Mouse (Mus musculus): ENCODE data around the gene Dnah7c. TPM values are rescaled to one million over a fixed set of nuclear protein-coding genes. Genes with fewer than 3 reads are reported as not detected.

The Dnah7c gene
- polyA plus RNA-seq, 1 experiment: not detected

DNA sequence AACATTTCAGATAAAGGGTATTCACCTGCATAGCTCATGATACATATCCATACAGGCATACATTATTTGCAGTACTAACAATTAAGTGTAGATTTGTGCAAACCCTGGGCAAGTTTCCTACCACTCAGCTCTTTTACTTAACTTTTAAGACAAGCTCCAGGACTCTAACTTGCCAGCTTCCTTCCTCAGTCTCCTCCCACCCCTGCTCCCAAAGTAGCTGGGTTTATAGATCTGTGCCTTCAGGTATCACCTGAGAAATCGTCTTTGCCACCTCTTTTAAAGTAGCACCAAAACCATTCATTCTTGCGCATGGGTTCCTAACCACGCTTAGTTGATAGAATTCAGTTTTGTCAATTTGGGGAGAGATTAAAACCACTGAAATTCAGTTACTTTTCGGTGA, 426.2 kb downstream of the Dnah7c start:
- TF ChIP-seq CTCF (IDR thresholded peaks at IDR 0.05; ENCODE audit: control insufficient read depth, insufficient read depth, low read length) (no peak), POLR2A (IDR thresholded peaks at IDR 0.05; ENCODE audit: borderline replicate concordance, control insufficient read depth, low read depth, low read length) (no peak)
- Histone ChIP-seq H3K4me1 (ENCODE audit: control insufficient read depth, insufficient read depth, low read length) (no peaks in the 10 kb centered on the region; the same call in 1 of the 2 replicates), H3K27ac (ENCODE audit: control insufficient read depth, insufficient read depth, low read depth, low read length, poor library complexity) (no peak overlapping the region), H3K4me3 (replicated peaks; ENCODE audit: control insufficient read depth, low read depth, low read length) (no peak overlapping the region)
- 5% methylated on average over 4 of the region's 4 CpGs for WGBS

DNA sequence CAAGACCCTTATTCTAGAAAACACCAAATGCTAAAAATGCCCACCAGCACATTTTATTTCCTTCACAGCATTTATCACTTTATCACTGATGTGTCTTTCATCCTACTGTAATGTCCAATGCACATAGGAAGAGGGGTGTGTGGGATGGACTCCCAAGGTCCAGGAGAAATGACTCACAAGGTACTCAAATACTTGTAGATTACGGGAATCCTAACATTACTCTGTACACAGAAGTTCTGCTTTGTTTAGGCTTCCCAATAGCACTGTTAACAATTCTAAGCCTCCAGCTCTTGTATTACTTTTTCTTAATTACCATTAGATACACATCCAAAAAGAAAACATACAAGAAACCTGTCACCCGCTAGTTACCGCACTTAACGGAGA, 426.8 kb downstream of the Dnah7c start:
- Histone ChIP-seq H3K4me1 (ENCODE audit: control insufficient read depth, insufficient read depth, low read length) (no peaks in the 10 kb centered on the region; the same call in 1 of the 2 replicates), H3K27ac (ENCODE audit: control insufficient read depth, insufficient read depth, low read depth, low read length, poor library complexity) (no peak overlapping the region), H3K4me3 (replicated peaks; ENCODE audit: control insufficient read depth, low read depth, low read length) (no peak overlapping the region)
- 2% methylated on average over 4 of the region's 4 CpGs for WGBS
- TF ChIP-seq POLR2A (IDR thresholded peaks at IDR 0.05; ENCODE audit: borderline replicate concordance, control insufficient read depth, low read depth, low read length) (no peak), CTCF (IDR thresholded peaks at IDR 0.05; ENCODE audit: control insufficient read depth, insufficient read depth, low read length) (no peak)

DNA sequence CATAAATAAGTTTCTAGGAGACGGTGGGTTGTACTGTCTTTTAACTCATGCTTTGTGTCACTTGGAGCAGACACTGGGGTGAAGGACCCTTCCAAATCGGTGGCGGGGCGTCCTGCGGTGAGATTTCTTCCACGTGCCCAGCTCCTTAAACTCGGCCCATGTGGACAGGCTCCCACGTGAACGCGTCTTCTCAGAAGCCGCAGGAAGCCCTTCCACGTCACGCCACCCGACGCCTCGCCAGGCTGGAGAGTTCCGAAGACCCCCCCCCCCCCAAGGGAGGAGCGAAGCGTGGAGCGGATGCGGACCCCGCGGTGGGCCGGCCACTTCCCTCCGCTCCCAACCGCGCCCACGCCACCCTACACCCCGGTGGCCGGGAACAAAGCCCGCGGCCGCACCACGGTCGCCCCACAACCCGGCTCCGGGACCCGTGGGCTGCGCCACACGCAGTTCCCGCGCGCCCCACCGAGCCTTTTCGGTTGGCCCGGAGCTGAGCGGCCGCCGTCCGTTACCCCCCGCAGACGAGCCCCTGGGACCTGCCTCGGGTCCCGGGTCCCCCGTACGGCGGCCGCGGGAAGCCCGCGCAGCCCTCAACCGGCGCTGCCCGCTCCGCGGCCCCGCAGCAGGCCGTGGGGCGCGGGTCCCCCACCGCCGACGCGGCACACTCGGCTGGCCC, 427.3 kb downstream of the Dnah7c start:
- no peak for TF ChIP-seq CTCF (IDR thresholded peaks at IDR 0.05; ENCODE audit: control insufficient read depth, insufficient read depth, low read length)
- peak; percentile 17; the same call in 1 of the 2 replicates for TF ChIP-seq POLR2A (IDR thresholded peaks at IDR 0.05; ENCODE audit: borderline replicate concordance, control insufficient read depth, low read depth, low read length)
- under 1% methylated on average over 73 of the region's 75 CpGs for WGBS
- Histone ChIP-seq H3K27ac (ENCODE audit: control insufficient read depth, insufficient read depth, low read depth, low read length, poor library complexity) (peak overlapping the region; percentile 97), H3K4me1 (ENCODE audit: control insufficient read depth, insufficient read depth, low read length) (no peaks in the 10 kb centered on the region; the same call in 1 of the 2 replicates), H3K4me3 (replicated peaks; ENCODE audit: control insufficient read depth, low read depth, low read length) (peak overlapping the region; percentile 60)

DNA sequence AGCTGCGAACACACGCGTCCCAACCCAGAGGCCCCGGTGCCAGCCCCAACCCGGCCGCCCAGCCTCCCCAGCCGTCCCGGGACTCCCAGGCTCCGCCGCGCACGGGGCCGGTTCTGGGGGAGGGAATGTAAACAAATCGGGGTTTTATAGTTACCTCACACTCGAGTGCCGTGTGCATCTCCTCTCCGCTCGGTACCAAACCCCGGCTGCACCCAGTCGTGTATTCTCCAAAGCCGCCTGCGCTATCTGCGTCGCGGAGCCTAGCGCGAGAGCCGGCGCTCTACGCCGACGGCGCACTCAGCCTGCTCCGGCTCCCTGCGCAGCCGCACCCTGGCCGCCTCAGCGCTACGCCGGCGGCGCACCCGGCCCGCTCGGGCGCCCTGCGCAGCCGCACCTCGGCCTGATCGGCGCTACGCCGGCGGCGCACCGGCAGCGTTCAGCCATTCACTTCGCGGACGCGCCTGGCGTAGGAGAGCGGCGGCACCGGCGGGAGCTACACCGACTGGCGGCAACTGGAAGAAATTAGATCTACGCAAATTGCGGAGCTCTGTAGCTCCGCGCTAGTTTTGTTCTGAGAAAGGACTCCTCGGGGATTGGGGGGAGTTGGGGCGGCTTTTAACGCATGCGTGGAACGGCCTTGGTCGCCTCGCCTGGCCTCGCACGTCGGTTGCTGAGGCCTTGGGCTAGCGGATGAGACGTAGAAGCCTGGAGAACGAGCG, 428.1 kb downstream of the Dnah7c start:
- Histone ChIP-seq H3K4me1 (ENCODE audit: control insufficient read depth, insufficient read depth, low read length) (no peaks in the 10 kb centered on the region; the same call in 1 of the 2 replicates), H3K27ac (ENCODE audit: control insufficient read depth, insufficient read depth, low read depth, low read length, poor library complexity) (peak overlapping the region; percentile 97), H3K4me3 (replicated peaks; ENCODE audit: control insufficient read depth, low read depth, low read length) (peak overlapping the region; percentile 82)
- WGBS: under 1% methylated on average over 86 of the region's 86 CpGs
- TF ChIP-seq POLR2A (IDR thresholded peaks at IDR 0.05; ENCODE audit: borderline replicate concordance, control insufficient read depth, low read depth, low read length) (peak; percentile 60; the same call in 1 of the 2 replicates), CTCF (IDR thresholded peaks at IDR 0.05; ENCODE audit: control insufficient read depth, insufficient read depth, low read length) (no peak)

DNA sequence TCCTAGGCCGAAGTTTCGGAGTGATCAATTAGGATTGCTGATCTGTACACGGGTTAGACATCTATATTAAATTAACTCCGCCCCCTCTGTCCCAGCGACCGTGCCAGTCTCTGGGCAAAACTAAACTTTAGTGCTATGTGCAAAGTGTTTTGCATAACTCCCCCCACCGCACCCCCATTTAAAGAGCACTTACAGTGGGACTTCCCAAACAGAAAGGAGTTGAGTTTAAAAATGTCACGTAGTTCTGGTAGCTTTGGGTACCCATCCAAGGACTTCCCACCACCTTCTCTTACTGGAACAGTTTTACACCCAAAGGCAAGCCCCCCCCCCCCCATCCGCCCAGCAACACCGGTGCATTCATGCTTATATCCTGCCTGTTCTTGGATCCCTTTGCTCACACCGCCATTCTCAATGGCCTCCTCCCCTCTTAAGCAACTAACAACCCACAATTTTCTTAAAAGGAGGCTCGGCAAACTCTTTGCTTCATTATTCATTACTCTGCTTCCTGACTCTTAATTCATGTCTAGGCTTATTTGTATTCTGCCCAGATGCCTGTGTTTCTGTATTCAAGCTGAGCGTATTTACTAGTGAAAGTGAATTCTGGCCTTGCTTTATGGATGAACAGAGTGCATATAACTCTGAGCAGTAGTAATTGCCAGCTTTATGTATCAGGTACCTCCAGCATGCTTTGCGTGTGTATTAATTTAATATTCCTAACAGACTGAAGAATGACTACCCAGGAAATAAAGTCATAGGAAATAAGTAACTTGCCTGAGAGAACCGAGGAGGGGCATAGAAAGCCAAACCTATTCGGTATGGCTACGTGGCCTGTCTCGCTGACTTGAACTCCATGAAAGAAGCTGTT, 428.9 kb downstream of the Dnah7c start:
- TF ChIP-seq CTCF (IDR thresholded peaks at IDR 0.05; ENCODE audit: control insufficient read depth, insufficient read depth, low read length): no peak
- TF ChIP-seq POLR2A (IDR thresholded peaks at IDR 0.05; ENCODE audit: borderline replicate concordance, control insufficient read depth, low read depth, low read length): no peak
- peaks cover 1% of the 10 kb centered on the region; the same call in 1 of the 2 replicates for H3K4me1 ChIP-seq (ENCODE audit: control insufficient read depth, insufficient read depth, low read length)
- peak overlapping the region; percentile 93 for H3K27ac ChIP-seq (ENCODE audit: control insufficient read depth, insufficient read depth, low read depth, low read length, poor library complexity)
- 22% methylated on average over 18 of the region's 18 CpGs for WGBS
- peak overlapping the region; percentile 82 for H3K4me3 ChIP-seq (replicated peaks; ENCODE audit: control insufficient read depth, low read depth, low read length)

DNA sequence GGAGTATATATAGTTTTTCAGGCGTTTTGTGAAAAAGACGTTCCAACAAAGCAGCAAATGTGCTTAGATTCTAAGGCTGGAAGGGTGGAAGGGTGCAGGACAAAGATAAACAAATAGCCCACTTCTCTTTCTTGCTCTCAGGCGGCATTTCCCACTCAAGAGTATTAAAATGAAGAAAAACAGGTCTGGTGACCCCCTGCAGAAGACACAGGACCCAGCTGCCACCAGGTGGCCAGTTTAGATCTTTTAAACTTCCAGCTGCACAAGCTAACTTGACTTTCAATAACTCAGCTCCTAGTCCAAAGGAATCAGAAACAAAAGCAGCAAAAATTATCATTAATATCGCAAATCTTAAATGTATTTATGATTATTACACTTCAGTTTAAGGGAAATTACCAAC, 431.1 kb downstream of the Dnah7c start:
- peaks cover 1% of the 10 kb centered on the region; the same call in 1 of the 2 replicates for H3K4me1 ChIP-seq (ENCODE audit: control insufficient read depth, insufficient read depth, low read length)
- TF ChIP-seq POLR2A (IDR thresholded peaks at IDR 0.05; ENCODE audit: borderline replicate concordance, control insufficient read depth, low read depth, low read length) (no peak), CTCF (IDR thresholded peaks at IDR 0.05; ENCODE audit: control insufficient read depth, insufficient read depth, low read length) (no peak)
- H3K4me3 ChIP-seq (replicated peaks; ENCODE audit: control insufficient read depth, low read depth, low read length): no peak overlapping the region
- no peak overlapping the region for H3K27ac ChIP-seq (ENCODE audit: control insufficient read depth, insufficient read depth, low read depth, low read length, poor library complexity)
- 56% methylated on average over 4 of the region's 4 CpGs for WGBS

Data from bone marrow, adult 2 months (tissue).